Mouse (Mus musculus): ENCODE measurements at regions not wholly inside any gene's neighbourhood (a gene's known extent, or its start where the extent isn't known, plus 50 kb on each side); places are given as distances from the start of the nearest gene placed in this dataset.
"Not testable (repeated sequence)": the region's sequence is repeated elsewhere in the genome, so short reads cannot be mapped to it uniquely, and the experiment has no call there.

GRCm38 (mm10) chr7:92984701-92985682 is 94.7 kb upstream of the Fam181b start:
- peak; percentile 79 for DNase-seq (ENCODE audit: low spot score)

DNA sequence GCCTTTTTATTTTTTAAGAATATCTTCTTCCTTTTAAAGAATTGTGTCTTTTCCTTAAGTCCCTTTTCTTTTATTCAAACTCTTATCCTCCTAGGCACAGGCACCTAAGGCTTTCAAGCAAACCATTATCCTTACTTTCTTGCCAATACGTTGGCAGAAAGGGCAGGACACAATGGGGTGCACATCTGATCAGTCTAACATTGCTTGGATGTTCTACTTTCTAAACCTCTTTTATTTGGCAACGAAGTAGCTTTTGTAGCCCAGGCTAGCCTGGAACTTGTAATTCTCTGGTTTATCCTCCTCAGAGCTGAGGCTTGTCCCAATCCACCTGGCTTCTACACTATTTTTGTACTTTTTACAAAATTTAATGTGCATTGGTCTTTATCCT is 94.0 kb upstream of the Fam181b start:
- DNase-seq (ENCODE audit: low spot score): no peak

- no peak for DNase-seq (ENCODE audit: low spot score)
Measured at GRCm38 (mm10) chr7:92998886-92999285, 80.8 kb upstream of the Fam181b start.

GRCm38 (mm10) chr7:93006694-93007231 is 72.9 kb upstream of the Fam181b start:
- DNase-seq (ENCODE audit: low spot score): not testable (repeated sequence)

DNA sequence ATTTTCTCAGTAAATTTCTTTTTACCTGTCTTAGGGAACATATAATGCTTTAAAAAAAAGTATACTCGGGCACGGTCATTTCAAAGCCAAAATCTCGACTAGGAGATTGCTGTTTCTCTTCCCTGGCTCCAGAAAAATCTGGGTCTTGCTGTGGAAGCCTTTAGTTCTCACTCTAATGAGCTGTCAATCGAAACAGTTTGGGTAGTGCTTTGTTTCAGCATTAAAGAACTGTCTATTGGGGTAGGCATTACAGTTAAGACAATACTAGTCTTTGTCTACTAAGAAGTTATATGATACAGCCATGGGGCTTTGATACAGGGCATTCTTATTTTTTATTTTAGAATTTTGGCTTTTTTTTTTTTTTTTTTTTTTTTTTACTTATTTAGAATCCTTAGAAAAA is 71.9 kb upstream of the Fam181b start:
- no peak for DNase-seq (ENCODE audit: low spot score)

- no peak for DNase-seq (ENCODE audit: low spot score)
Measured at GRCm38 (mm10) chr7:93019390-93019789, 60.3 kb upstream of the Fam181b start.

DNA sequence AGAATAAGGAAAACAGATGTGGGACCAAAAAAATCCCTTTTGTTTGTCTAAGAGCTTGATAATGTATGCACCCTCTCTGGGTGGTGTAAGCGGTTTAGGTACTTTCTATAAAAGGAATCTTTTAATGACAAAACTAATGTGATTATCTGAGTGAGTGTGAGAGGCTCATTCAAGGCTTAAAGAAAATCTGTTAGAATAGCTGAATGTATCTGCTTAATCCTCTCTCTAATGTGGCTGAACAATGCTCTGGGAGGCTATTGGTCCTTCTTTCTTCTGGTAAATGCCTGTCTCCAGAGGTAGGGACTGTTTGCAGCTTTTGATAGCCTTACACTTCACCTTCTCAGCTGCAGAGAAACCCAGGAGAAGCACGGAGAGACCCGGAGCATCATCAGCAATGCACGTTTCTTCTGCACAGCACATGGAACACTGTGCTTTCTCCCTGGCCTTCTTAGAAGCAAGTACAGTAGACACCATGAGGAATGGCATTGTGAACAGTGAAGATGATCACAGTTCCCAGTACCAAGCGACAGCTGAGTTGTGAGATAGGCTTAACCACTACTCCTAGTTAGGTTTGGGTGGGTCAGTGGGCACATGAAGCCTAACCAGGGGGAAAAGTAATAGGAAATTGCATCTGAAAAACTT is 56.1 kb upstream of the Fam181b start:
- DNase-seq (ENCODE audit: low spot score): no peak

- peak; percentile 30 for DNase-seq (ENCODE audit: low spot score)
Measured at GRCm38 (mm10) chr7:93026231-93026630, 53.4 kb upstream of the Fam181b start.

Measured in embryo, embryonic 10 days (tissue).